Mouse (Mus musculus) heart, postnatal 10 days (tissue): ENCODE measurements at regions not wholly inside any gene's neighbourhood (a gene's known extent, or its start where the extent isn't known, plus 50 kb on each side); places are given as distances from the start of the nearest gene placed in this dataset.
A peak's percentile ranks its signal among the peaks of the same experiment; 100 is the strongest.

Experiments used
- DNase-seq, 2 experiments: peaks; one replicate each; pipeline ENCODE4 v3.0.0; 2021
- intact Hi-C: fragments of 180-260 bp; cut with DNase I; formaldehyde crosslinking; loops from one replicate; pipeline ENCODE4 v1.15.1; 2025

- DNase-seq: no peak
- intact Hi-C loops: loop anchor here (5.0 kb wide), 1 partner anchor 537 kb away; no protein-coding TSS in a partner anchor
Measured at GRCm38 (mm10) chr7:111245488-111245887, 162.7 kb upstream of the Eif4g2 start.

- intact Hi-C loops: loop anchor here (5.0 kb wide), 1 partner anchor 537 kb away; no protein-coding TSS in a partner anchor
- DNase-seq: no peak
Measured at GRCm38 (mm10) chr7:111245067-111245466, 162.2 kb upstream of the Eif4g2 start.

- DNase-seq: no peak
- intact Hi-C loops: no loop called here
Measured at GRCm38 (mm10) chr7:111243831-111244230, 161.0 kb upstream of the Eif4g2 start.

GRCm38 (mm10) chr7:111242646-111243045 lies 159.8 kb upstream of the Eif4g2 start:
- intact Hi-C loops: loop anchor here (1.0 kb wide), 1 partner anchor 193 kb away; no protein-coding TSS in a partner anchor

GRCm38 (mm10) chr7:111241538-111241937 lies 158.7 kb upstream of the Eif4g2 start:
- peak; percentile 50 to 73 for DNase-seq
- intact Hi-C loops: loop anchor here (1.0 kb wide), 1 partner anchor 59 kb away; no protein-coding TSS in a partner anchor

More at GRCm38 (mm10) chr7:111242646-111243045, 159.8 kb upstream of the Eif4g2 start:
- no peak for DNase-seq

GRCm38 (mm10) chr7:111240234-111240826 lies 157.5 kb upstream of the Eif4g2 start:
- intact Hi-C loops: no loop called here
- DNase-seq: peak; percentile 72 to 77

- intact Hi-C loops: no loop called here
- peak; percentile 38 to 43 for DNase-seq
Measured at GRCm38 (mm10) chr7:111237819-111238218, 155.0 kb upstream of the Eif4g2 start.

- peak; percentile 21 to 29 for DNase-seq
- intact Hi-C loops: no loop called here
Measured at GRCm38 (mm10) chr7:111230630-111231029, 147.8 kb upstream of the Eif4g2 start.

GRCm38 (mm10) chr7:111227082-111227481 lies 144.3 kb upstream of the Eif4g2 start:
- no peak for DNase-seq
- intact Hi-C loops: no loop called here

- intact Hi-C loops: no loop called here
- no peak for DNase-seq
Measured at GRCm38 (mm10) chr7:111226026-111226656, 143.3 kb upstream of the Eif4g2 start.

GRCm38 (mm10) chr7:111215586-111215985 lies 132.8 kb upstream of the Eif4g2 start:
- intact Hi-C loops: no loop called here
- DNase-seq: no peak

- intact Hi-C loops: no loop called here
- no peak for DNase-seq
Measured at GRCm38 (mm10) chr7:111214226-111214906, 131.5 kb upstream of the Eif4g2 start.

- intact Hi-C loops: no loop called here
- DNase-seq: no peak
Measured at GRCm38 (mm10) chr7:111212188-111212587, 129.4 kb upstream of the Eif4g2 start.

- DNase-seq: no peak
- intact Hi-C loops: no loop called here
Measured at GRCm38 (mm10) chr7:111211641-111212040, 128.8 kb upstream of the Eif4g2 start.

GRCm38 (mm10) chr7:111210282-111210681 lies 127.5 kb upstream of the Eif4g2 start:
- intact Hi-C loops: no loop called here
- DNase-seq: no peak

GRCm38 (mm10) chr7:111205876-111206275 lies 123.0 kb upstream of the Eif4g2 start:
- intact Hi-C loops: no loop called here

GRCm38 (mm10) chr7:111198608-111199355 lies 116.0 kb upstream of the Eif4g2 start:
- no peak for DNase-seq
- intact Hi-C loops: no loop called here

More at GRCm38 (mm10) chr7:111205876-111206275, 123.0 kb upstream of the Eif4g2 start:
- no peak for DNase-seq

GRCm38 (mm10) chr7:111191674-111192073 lies 108.8 kb upstream of the Eif4g2 start:
- intact Hi-C loops: no loop called here
- DNase-seq: peak; percentile 70 to 75

GRCm38 (mm10) chr7:111191216-111191615 lies 108.4 kb upstream of the Eif4g2 start:
- no peak for DNase-seq
- intact Hi-C loops: no loop called here

GRCm38 (mm10) chr7:111189731-111190130 lies 106.9 kb upstream of the Eif4g2 start:
- intact Hi-C loops: no loop called here
- no peak for DNase-seq

- DNase-seq: no peak
- intact Hi-C loops: no loop called here
Measured at GRCm38 (mm10) chr7:111185954-111186353, 103.1 kb upstream of the Eif4g2 start.
